Mouse (Mus musculus) thymus, postnatal 25 days (tissue): ENCODE measurements at regions not wholly inside any gene's neighbourhood (a gene's known extent, or its start where the extent isn't known, plus 50 kb on each side); places are given as distances from the start of the nearest gene placed in this dataset.

Experiments
- DNase-seq: peaks from one replicate; pipeline ENCODE4 v3.0.0; 2022

GRCm38 (mm10) chr3:147948041-147948592, 1042.2 kb downstream of the Adgrl2 start:
- no peak for DNase-seq

- no peak for DNase-seq
Measured at GRCm38 (mm10) chr3:147943314-147943713, 1047.0 kb downstream of the Adgrl2 start.

- DNase-seq = no peak
Measured at GRCm38 (mm10) chr3:147930811-147931251, 1059.5 kb downstream of the Adgrl2 start.

- no peak for DNase-seq
Measured at GRCm38 (mm10) chr3:147920181-147920580, 1068.0 kb downstream of the Ttll7 start.

- no peak for DNase-seq
Measured at GRCm38 (mm10) chr3:147919701-147920100, 1067.5 kb downstream of the Ttll7 start.

GRCm38 (mm10) chr3:147919146-147919545, 1067.0 kb downstream of the Ttll7 start:
- DNase-seq = no peak

- no peak for DNase-seq
Measured at GRCm38 (mm10) chr3:147896751-147897150, 1044.6 kb downstream of the Ttll7 start.

GRCm38 (mm10) chr3:147891682-147892081, 1039.5 kb downstream of the Ttll7 start:
- DNase-seq = no peak

GRCm38 (mm10) chr3:147886261-147886893, 1034.2 kb downstream of the Ttll7 start:
- DNase-seq = no peak

- no peak for DNase-seq
Measured at GRCm38 (mm10) chr3:147882936-147883645, 1030.9 kb downstream of the Ttll7 start.

GRCm38 (mm10) chr3:147878690-147879089, 1026.5 kb downstream of the Ttll7 start:
- no peak for DNase-seq

GRCm38 (mm10) chr3:147868281-147868680, 1016.1 kb downstream of the Ttll7 start:
- DNase-seq = no peak

- DNase-seq = no peak
Measured at GRCm38 (mm10) chr3:147853346-147853745, 1001.2 kb downstream of the Ttll7 start.

GRCm38 (mm10) chr3:147852830-147853229, 1000.7 kb downstream of the Ttll7 start:
- DNase-seq = no peak

- no peak for DNase-seq
Measured at GRCm38 (mm10) chr3:147841357-147841756, 989.2 kb downstream of the Ttll7 start.

GRCm38 (mm10) chr3:147838816-147839215, 986.6 kb downstream of the Ttll7 start:
- DNase-seq = no peak

GRCm38 (mm10) chr3:147835716-147836115, 983.5 kb downstream of the Ttll7 start:
- DNase-seq = no peak

GRCm38 (mm10) chr3:147825337-147825736, 973.2 kb downstream of the Ttll7 start:
- no peak for DNase-seq

GRCm38 (mm10) chr3:147824451-147824850, 972.3 kb downstream of the Ttll7 start:
- DNase-seq = no peak

GRCm38 (mm10) chr3:147814080-147814650, 962.0 kb downstream of the Ttll7 start:
- no peak for DNase-seq

GRCm38 (mm10) chr3:147802546-147802945, 950.4 kb downstream of the Ttll7 start:
- DNase-seq = no peak

- no peak for DNase-seq
Measured at GRCm38 (mm10) chr3:147796524-147796923, 944.4 kb downstream of the Ttll7 start.

GRCm38 (mm10) chr3:147795116-147795515, 942.9 kb downstream of the Ttll7 start:
- DNase-seq = no peak

GRCm38 (mm10) chr3:147786555-147786954, 934.4 kb downstream of the Ttll7 start:
- no peak for DNase-seq
